Mouse (Mus musculus) MEL (cell line): ENCODE data around the gene Grik4. TPM values are rescaled to one million over a fixed set of nuclear protein-coding genes. Genes with fewer than 3 reads are reported as not detected.
"Not testable (repeated sequence)": the region's sequence is repeated elsewhere in the genome, so short reads cannot be mapped to it uniquely, and the experiment has no call there.

ENCODE experiments used
- DNase-seq: peaks from one replicate; pipeline ENCODE4 v3.0.0; 2011; ENCODE audit warnings: low read depth, low spot score
- H3K27ac ChIP-seq: 2 replicates; pipeline ENCODE4 v1.5.1; 2012; ENCODE audit warnings: low read depth, mild to moderate bottlenecking, control low read depth, low read length, moderate library complexity; ENCODE audit not compliant: control insufficient read depth
- H3K27me3 ChIP-seq, 2 experiments: fragments of 150-350 bp in 1 of 2; sonication (generic) in 1 of 2; 2 replicates each; pipeline ENCODE4 v1.6.1; 2012; ENCODE audit warnings: low read length in 2 of 2, mild to moderate bottlenecking in 2 of 2, improper control_type of control experiment in 1 of 2, moderate library complexity in 1 of 2; ENCODE audit not compliant: insufficient read depth in 2 of 2, control insufficient read depth in 1 of 2
- H3K36me3 ChIP-seq, 2 experiments: 2 replicates each; pipeline ENCODE4 v1.6.1; 2012 to 2014; ENCODE audit warnings: low read length in 2 of 2, improper control_type of control experiment in 1 of 2, inconsistent platforms in 1 of 2, mild to moderate bottlenecking in 1 of 2; ENCODE audit not compliant: insufficient read depth in 2 of 2, control insufficient read depth in 1 of 2
- H3K4me1 ChIP-seq, 2 experiments: fragments of 150-350 bp in 1 of 2; sonication (generic) in 1 of 2; 2 replicates each; pipeline ENCODE4 v1.6.1; 2012; ENCODE audit warnings: low read length in 2 of 2, improper control_type of control experiment in 1 of 2, mild to moderate bottlenecking in 1 of 2; ENCODE audit not compliant: insufficient read depth in 2 of 2, control insufficient read depth in 1 of 2
- H3K4me3 ChIP-seq, 2 experiments: fragments of 150-350 bp in 1 of 2; sonication (generic) in 1 of 2; 2 replicates each; pipeline ENCODE4 v1.5.1; 2012; ENCODE audit warnings: low read depth in 2 of 2, low read length in 2 of 2, mild to moderate bottlenecking in 2 of 2, moderate library complexity in 2 of 2, control low read depth in 1 of 2, improper control_type of control experiment in 1 of 2; ENCODE audit not compliant: control insufficient read depth in 1 of 2, insufficient read depth in 1 of 2
- H3K79me2 ChIP-seq: 2 replicates; pipeline ENCODE4 v1.6.1; 2012; ENCODE audit warnings: mild to moderate bottlenecking, low read length, moderate library complexity; ENCODE audit not compliant: control insufficient read depth, poor library complexity, insufficient read depth
- H3K9ac ChIP-seq: 2 replicates; pipeline ENCODE4 v1.6.1; 2012; ENCODE audit warnings: low read depth, mild to moderate bottlenecking, control low read depth, low read length, moderate library complexity; ENCODE audit not compliant: control insufficient read depth, poor library complexity, severe bottlenecking
- H3K9me3 ChIP-seq: fragments of 150-350 bp; sonication (generic); replicated peaks from 2 replicates; pipeline ENCODE4 v1.6.1; 2012; ENCODE audit warnings: mild to moderate bottlenecking, low read length, improper control_type of control experiment, moderate library complexity; ENCODE audit not compliant: insufficient read depth
- CHD1 ChIP-seq: IDR thresholded peaks from 2 replicates; pipeline ENCODE4 v1.6.1; 2012; ENCODE audit warnings: low read depth, mild to moderate bottlenecking, inconsistent platforms, low read length, improper control_type of control experiment
- ELF1 ChIP-seq: IDR thresholded peaks from 2 replicates; pipeline ENCODE4 v1.6.1; 2014; ENCODE audit warnings: low read depth, mild to moderate bottlenecking, inconsistent platforms, low read length, improper control_type of control experiment, moderate library complexity
- KAT2A ChIP-seq: conservative IDR thresholded peaks from 2 replicates; pipeline ENCODE4 v1.6.1; 2012; ENCODE audit warnings: low read depth, low read length, improper control_type of control experiment, inconsistent platforms
- MAFK ChIP-seq: IDR thresholded peaks from 2 replicates; pipeline ENCODE4 v1.6.1; 2011; ENCODE audit warnings: low read depth, mild to moderate bottlenecking, low read length, improper control_type of control experiment, borderline replicate concordance
- MXI1 ChIP-seq: IDR thresholded peaks from 2 replicates; pipeline ENCODE4 v1.6.1; 2011; ENCODE audit warnings: mild to moderate bottlenecking, low read depth, low read length, improper control_type of control experiment
- NRF1 ChIP-seq: IDR thresholded peaks from 2 replicates; pipeline ENCODE4 v1.6.1; 2014; ENCODE audit warnings: low read depth, mild to moderate bottlenecking, inconsistent platforms, low read length, improper control_type of control experiment, moderate library complexity; ENCODE audit not compliant: poor library complexity, insufficient read depth, severe bottlenecking
- POLR2A ChIP-seq, 2 experiments: IDR thresholded peaks; 2 replicates each; pipeline ENCODE4 v1.6.1; 2011 to 2012; ENCODE audit warnings: low read length in 2 of 2, mild to moderate bottlenecking in 2 of 2, control low read depth in 1 of 2, improper control_type of control experiment in 1 of 2, low read depth in 1 of 2, moderate library complexity in 1 of 2; ENCODE audit not compliant: control insufficient read depth in 1 of 2, insufficient read depth in 1 of 2, poor library complexity in 1 of 2
- RCOR1 ChIP-seq: IDR thresholded peaks from 2 replicates; pipeline ENCODE4 v1.6.1; 2012; ENCODE audit warnings: low read depth, mild to moderate bottlenecking, inconsistent platforms, low read length, improper control_type of control experiment
- TAL1 ChIP-seq: IDR thresholded peaks from 2 replicates; pipeline ENCODE4 v1.6.1; 2012; ENCODE audit warnings: mild to moderate bottlenecking, inconsistent platforms, low read length, moderate library complexity, mixed read lengths
- TBP ChIP-seq: IDR thresholded peaks from 2 replicates; pipeline ENCODE4 v1.8.0; 2011; ENCODE audit warnings: low read depth, low read length, improper control_type of control experiment
- TCF12 ChIP-seq: IDR thresholded peaks from 2 replicates; pipeline ENCODE4 v1.6.1; 2014; ENCODE audit warnings: low read depth, mild to moderate bottlenecking, inconsistent platforms, low read length, improper control_type of control experiment, moderate library complexity
- USF1 ChIP-seq: IDR thresholded peaks from 2 replicates; pipeline ENCODE4 v1.6.1; 2014; ENCODE audit warnings: low read depth, mild to moderate bottlenecking, inconsistent platforms, low read length, improper control_type of control experiment, moderate library complexity
- USF2 ChIP-seq, 2 experiments: IDR thresholded peaks; 2 replicates each; pipeline ENCODE4 v1.6.1; 2011 to 2012; ENCODE audit warnings: improper control_type of control experiment in 2 of 2, low read length in 2 of 2, borderline replicate concordance in 1 of 2, inconsistent platforms in 1 of 2, low read depth in 1 of 2, mild to moderate bottlenecking in 1 of 2; ENCODE audit not compliant: insufficient read depth in 1 of 2
- ZKSCAN1 ChIP-seq: IDR thresholded peaks from 2 replicates; pipeline ENCODE4 v1.6.1; 2012; ENCODE audit warnings: low read depth, mild to moderate bottlenecking, inconsistent platforms, low read length, improper control_type of control experiment, moderate library complexity
- polyA plus RNA-seq, 2 experiments: library from polyadenylated mRNA; stranded (reverse) in 1 of 2; unstranded in 1 of 2; fragments of >175 nt in 1 of 2; fragments of >200 nt in 1 of 2; gene quantifications; 2 replicates each; pipeline versions ENCODE4 v1.2.1 to v1.2.4; 2012; ENCODE audit warnings: low replicate concordance in 2 of 2, low read depth in 1 of 2; ENCODE audit not compliant: insufficient read length in 2 of 2, insufficient read depth in 1 of 2, missing spikeins in 1 of 2
- total RNA-seq: library from RNA; depleted of rRNA; stranded (reverse); fragments of 300-350 nt; gene quantifications from 2 replicates; pipeline ENCODE4 v1.2.3, GENCODE M21; 2012

The Grik4 gene
- total and polyA plus RNA-seq, 3 experiments = 0.17 TPM; not detected in 2

DNA sequence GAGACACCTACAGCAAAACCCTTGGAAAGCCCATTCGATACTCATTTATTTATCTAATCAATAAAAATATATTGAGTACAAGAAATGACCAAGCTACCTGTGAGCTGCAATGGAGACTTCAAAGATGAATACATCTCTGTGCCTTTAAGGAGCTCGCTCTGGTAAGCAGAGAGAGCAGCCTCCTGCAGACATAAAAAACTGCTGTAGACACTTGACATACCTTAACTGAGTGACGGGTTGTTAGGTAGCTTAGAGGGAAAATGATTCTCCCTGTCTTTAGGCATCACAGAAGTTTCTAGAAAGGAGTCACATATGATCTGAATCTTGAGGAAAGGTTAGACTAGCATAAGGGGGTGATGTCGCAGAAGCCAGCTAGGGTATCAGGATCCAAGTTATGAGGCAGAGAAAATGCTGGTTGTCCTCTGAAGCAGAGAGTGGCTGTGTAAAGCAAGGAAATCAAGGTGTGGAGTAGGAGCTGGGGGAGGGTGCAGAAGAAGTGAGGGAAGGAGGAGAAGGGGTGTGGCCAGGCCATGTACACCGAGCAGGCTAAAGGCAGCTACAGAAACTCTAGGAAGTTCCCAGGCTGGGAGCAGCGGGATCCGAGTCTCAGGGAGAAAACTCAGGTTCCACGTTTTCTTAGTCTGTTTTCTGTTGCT lies 160.9 kb downstream of the Grik4 start:
- Histone ChIP-seq H3K4me3 (no peak overlapping the region), H3K36me3 (no peaks in the 10 kb centered on the region), H3K9ac (no peak overlapping the region), H3K4me1 (no peaks in the 10 kb centered on the region), H3K79me2 (no peaks in the 10 kb centered on the region), H3K9me3 (no peaks in the 10 kb centered on the region), H3K27ac (no peak overlapping the region), H3K27me3 (no peaks in the 10 kb centered on the region)
- TF ChIP-seq ELF1 (no peak), USF1 (no peak), MXI1 (no peak), CHD1 (no peak), USF2 (IDR thresholded peaks at IDR 0.05; ENCODE audit: borderline replicate concordance in 1 of 2, insufficient read depth in 1 of 2, low read depth in 1 of 2, low read length in 2 of 2) (no peak), MAFK (no peak), TBP (no peak), TAL1 (no peak), KAT2A (no peak), ZKSCAN1 (no peak), NRF1 (no peak), RCOR1 (no peak), TCF12 (no peak), POLR2A (IDR thresholded peaks at IDR 0.05; ENCODE audit: control insufficient read depth in 1 of 2, insufficient read depth in 1 of 2, low read depth in 1 of 2, low read length in 2 of 2, poor library complexity in 1 of 2) (no peak)
- no peak for DNase-seq

DNA sequence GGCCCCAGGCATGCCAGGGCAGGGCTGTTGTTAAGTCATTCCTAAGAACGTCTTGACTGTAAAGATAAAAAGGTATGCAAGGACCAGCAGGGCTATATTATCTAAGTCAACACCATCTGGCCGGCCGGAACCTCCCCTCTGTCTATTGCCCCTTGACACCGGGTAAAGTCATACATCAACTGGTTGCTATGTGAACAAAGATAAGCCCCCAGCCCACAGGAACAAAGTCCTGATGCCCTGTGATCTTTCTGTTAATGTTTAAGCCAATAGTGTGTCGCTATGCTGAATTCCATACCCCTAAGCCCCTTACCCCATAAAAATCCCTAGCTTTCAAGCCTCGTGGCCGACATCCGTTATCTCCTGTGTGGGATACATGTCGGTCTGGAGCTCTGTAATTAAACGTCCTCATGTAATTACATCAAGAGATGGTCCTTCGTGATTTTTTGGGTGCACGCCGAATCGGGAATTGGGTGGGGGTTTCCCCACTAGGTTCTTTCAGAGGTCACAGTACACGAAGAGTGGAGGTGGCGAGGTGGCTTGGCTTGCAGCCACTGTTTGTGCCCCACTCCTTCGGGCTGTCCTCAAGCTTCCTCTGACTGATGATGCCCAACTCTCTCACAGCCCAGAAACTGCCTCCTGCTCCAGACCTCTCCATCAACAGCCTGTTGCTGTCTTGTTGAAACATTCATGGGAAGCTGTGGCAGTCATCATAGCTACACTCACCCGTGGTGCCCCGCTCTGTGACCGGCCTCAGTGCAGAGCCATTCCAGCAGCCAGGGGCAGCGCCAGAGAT lies 165.6 kb downstream of the Grik4 start:
- DNase-seq, H3K9me3 ChIP-seq, H3K27me3 ChIP-seq, H3K4me3 ChIP-seq, H3K36me3 ChIP-seq, H3K27ac ChIP-seq, H3K4me1 ChIP-seq, H3K9ac ChIP-seq, H3K79me2 ChIP-seq: not testable (repeated sequence)
